Comparison of ENCODE assay signal across 7 mouse cellular contexts in the genomic region with DNA sequence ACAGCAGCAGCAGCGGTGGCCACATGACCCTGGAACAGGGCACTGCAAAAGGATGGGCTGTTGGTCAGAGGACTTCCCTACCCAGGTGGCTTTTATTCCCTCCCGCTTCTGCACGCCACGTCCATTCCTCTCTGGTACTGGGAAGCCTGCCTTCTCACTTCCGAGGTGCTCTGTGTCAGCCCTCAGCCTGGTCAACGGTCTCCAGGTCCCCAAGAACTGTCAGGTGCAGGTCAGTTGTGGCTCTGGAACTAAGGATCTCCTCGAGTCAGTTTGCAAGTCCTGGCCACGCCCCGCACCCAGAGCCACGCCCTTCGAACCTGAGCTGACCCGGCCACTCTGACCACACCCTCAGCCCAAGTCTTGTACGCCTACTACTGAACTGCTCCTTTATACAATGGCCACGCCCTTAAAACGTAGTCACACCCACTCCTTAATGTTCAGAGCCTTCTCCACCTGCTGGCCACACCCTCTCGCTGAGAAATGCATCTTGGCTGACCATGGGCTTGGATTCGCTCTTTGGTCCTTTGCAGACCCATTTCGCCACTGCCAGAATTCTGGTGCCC. TPM values are rescaled to one million over a fixed set of nuclear protein-coding genes. Genes with fewer than 3 reads are reported as not detected.
DNase-seq lines count a peak whose midpoint lies in the region; ATAC-seq and TF ChIP-seq lines count a peak whose summit lies in the region.

No protein-coding gene starts in this region.

- H3K9ac ChIP-seq in ES-E14 (ENCODE audit: insufficient read depth, low read depth, low read length, poor library complexity, severe bottlenecking), result no peak overlapping the region

- peak; percentile 58 for DNase-seq in ES-E14 (ENCODE audit: low read depth, low spot score)
- DNase-seq in kidney, postnatal 10 days, result peak; percentile 58
- no peak for DNase-seq in cerebellum, adult 8-10 months
- no peak for DNase-seq in right cerebral cortex, postnatal 14 days
- DNase-seq in cerebellum, postnatal 25 days, result no peak

- no peak overlapping the region for H3K27ac ChIP-seq in ES-E14 (ENCODE audit: insufficient read depth, low read depth, low read length, poor library complexity, severe bottlenecking)

- H3K4me1 ChIP-seq in ES-E14 (ENCODE audit: control insufficient read depth in 2 of 2, insufficient read depth in 2 of 2, low read length in 2 of 2, poor library complexity in 1 of 2), result peaks cover 2 to 11% of the 10 kb centered on the region in 2 experiments; a peak in 2 of 4 replicates
- peaks cover 8% of the 10 kb centered on the region; the same call in 1 of the 2 replicates for H3K4me1 ChIP-seq in megakaryocyte, embryonic 14.5 days

- no peaks in the 10 kb centered on the region for H3K36me3 ChIP-seq in ES-E14 (ENCODE audit: control insufficient read depth, insufficient read depth, low read length, poor library complexity, severe bottlenecking)
- no peaks in the 10 kb centered on the region for H3K36me3 ChIP-seq in megakaryocyte, embryonic 14.5 days (replicated peaks; ENCODE audit: low read length)

- ATAC-seq in common myeloid progenitor, adult 5-6 weeks (replicated peaks; ENCODE audit: low read depth, poor library complexity, severe bottlenecking), result peak; percentile 83

- peak overlapping the region; percentile 22 to 43 for H3K4me3 ChIP-seq in ES-E14 (ENCODE audit: insufficient read depth in 1 of 2, low read depth in 1 of 2, low read length in 2 of 2, poor library complexity in 1 of 2, severe bottlenecking in 1 of 2)
- peak overlapping the region; percentile 56 for H3K4me3 ChIP-seq in megakaryocyte, embryonic 14.5 days (replicated peaks)

- H3K27me3 ChIP-seq in megakaryocyte, embryonic 14.5 days (replicated peaks), result peaks cover 51% of the 10 kb centered on the region

- no peaks in the 10 kb centered on the region for H3K9me3 ChIP-seq in ES-E14 (ENCODE audit: control insufficient read depth, insufficient read depth, low read depth, low read length)
- peaks cover 53% of the 10 kb centered on the region for H3K9me3 ChIP-seq in megakaryocyte, embryonic 14.5 days

- in situ Hi-C loops in ES-E14 (cut with MboI; ENCODE audit: low sequenced_read_pairs in 2 of 2, unreplicated experiment in 2 of 2), result no loop called here

TF ChIP-seq in ES-E14, 5 proteins besides CTCF, POLR2A, EP300 and RAD21:
- TF ChIP-seq ZNF384 (IDR thresholded peaks at IDR 0.05; ENCODE audit: low read depth, low read length), result no peak
- no peak for TF ChIP-seq MAFK (IDR thresholded peaks at IDR 0.05; ENCODE audit: insufficient read depth, low read depth, low read length)
- TF ChIP-seq ZC3H11A (IDR thresholded peaks at IDR 0.05; ENCODE audit: borderline replicate concordance, low read depth, low read length), result no peak
- TF ChIP-seq HCFC1 (IDR thresholded peaks at IDR 0.05; ENCODE audit: borderline replicate concordance, insufficient read depth, low read length), result no peak
- no peak for TF ChIP-seq CHD2 (IDR thresholded peaks at IDR 0.05; ENCODE audit: low read depth, low read length)

RNA-seq across cellular contexts. Expression of gene Rbak, which starts 15.0 kb away (rescaled TPM):
- 11.2 and 11.5 TPM in 2 replicates for total RNA-seq in ES-E14 (2012; rRNA removed)
- 4.8 and 8.4 TPM in 2 replicates for total RNA-seq in common myeloid progenitor, adult 5-6 weeks (2017)
- 0.18 and 3.4 TPM in 2 replicates for polyA plus RNA-seq in megakaryocyte, embryonic 14.5 days (2012; ENCODE audit: insufficient read depth, low replicate concordance)

RNA-seq across cellular contexts. Expression of gene Spdye4b, which starts 15.2 kb away (rescaled TPM):
- 0.45 and 0.48 TPM in 2 replicates for total RNA-seq in ES-E14 (2012; rRNA removed)
- not detected in 2 replicates for total RNA-seq in common myeloid progenitor, adult 5-6 weeks (2017)
- not detected in 2 replicates for polyA plus RNA-seq in megakaryocyte, embryonic 14.5 days (2012; ENCODE audit: insufficient read depth, low replicate concordance)

RNA-seq across cellular contexts. Expression of gene Olfr718-ps1, which starts 18.2 kb away (rescaled TPM):
- total RNA-seq in ES-E14 (2012; rRNA removed), result 0.05 and 0.36 TPM in 2 replicates
- total RNA-seq in common myeloid progenitor, adult 5-6 weeks (2017), result 0.09 TPM in 1 of 2 replicates, not detected in the other
- not detected in 2 replicates for polyA plus RNA-seq in megakaryocyte, embryonic 14.5 days (2012; ENCODE audit: insufficient read depth, low replicate concordance)

RNA-seq across cellular contexts. Expression of gene Rnf216, which starts 52.8 kb away (rescaled TPM):
- 17.7 and 23.8 TPM in 2 replicates for total RNA-seq in ES-E14 (2012; rRNA removed)
- total RNA-seq in common myeloid progenitor, adult 5-6 weeks (2017), result 46.8 and 76.1 TPM in 2 replicates
- polyA plus RNA-seq in megakaryocyte, embryonic 14.5 days (2012; ENCODE audit: insufficient read depth, low replicate concordance), result 17.7 and 33.1 TPM in 2 replicates

Comparison
In these comparisons a context has a peak if more than half of its experiments do, and no peak if none do; other contexts are left out.
1. DNase-seq: peak in ES-E14 (single experiment) and kidney, postnatal 10 days (single experiment); none in cerebellum, adult 8-10 months (single experiment), right cerebral cortex, postnatal 14 days (single experiment) and cerebellum, postnatal 25 days (0 of 2).